Mouse (Mus musculus) midbrain, embryonic 11.5 days (tissue): ENCODE data around the gene Tnrc18. TPM values are rescaled to one million over a fixed set of nuclear protein-coding genes. Genes with fewer than 3 reads are reported as not detected.

Source experiments
- ATAC-seq: fragments of 200-750 bp; cut with Nextera tagmentation; 2 replicates; pipeline ENCODE4 v1.8.0; 2017; ENCODE audit warnings: moderate TSS enrichment, moderate library complexity; ENCODE audit not compliant: low FRiP score
- DNase-seq: peaks from one replicate; pipeline ENCODE4 v3.0.0; 2015; ENCODE audit warnings: low spot score; ENCODE audit errors: missing footprints
- H3K27ac ChIP-seq: fragments of 300-500 bp; sonication (generic); 2 replicates; pipeline ENCODE4 v1.5.1; 2014; ENCODE audit warnings: low read depth, low read length
- H3K27me3 ChIP-seq: fragments of 300-500 bp; sonication (generic); 2 replicates; pipeline ENCODE4 v1.6.1; 2014; ENCODE audit warnings: mild to moderate bottlenecking, low read length, moderate library complexity, mixed read lengths; ENCODE audit not compliant: control insufficient read depth, insufficient read depth
- H3K36me3 ChIP-seq: fragments of 300-500 bp; sonication (generic); 2 replicates; pipeline ENCODE4 v1.6.1; 2014; ENCODE audit warnings: mild to moderate bottlenecking, low read length, moderate library complexity, mixed read lengths; ENCODE audit not compliant: control insufficient read depth, insufficient read depth
- H3K4me1 ChIP-seq: fragments of 300-500 bp; sonication (generic); 2 replicates; pipeline ENCODE4 v1.6.1; 2014; ENCODE audit warnings: low read length; ENCODE audit not compliant: control insufficient read depth, insufficient read depth
- H3K4me2 ChIP-seq: fragments of 300-500 bp; sonication (generic); 2 replicates; pipeline ENCODE4 v1.6.1; 2014; ENCODE audit warnings: mild to moderate bottlenecking, moderate library complexity
- H3K4me3 ChIP-seq: fragments of 300-500 bp; sonication (generic); 2 replicates; pipeline ENCODE4 v1.5.1; 2014; ENCODE audit warnings: low read depth, low read length
- H3K9ac ChIP-seq: fragments of 300-500 bp; sonication (generic); 2 replicates; pipeline ENCODE4 v1.6.1; 2014; ENCODE audit warnings: low read length
- H3K9me3 ChIP-seq: fragments of 300-500 bp; sonication (generic); 2 replicates; pipeline ENCODE4 v1.6.1; 2016; ENCODE audit warnings: low read length; ENCODE audit not compliant: control insufficient read depth
- WGBS: fragments of 180-500 bp; shearing (Covaris S2); extraction: QIAGEN DNeasy Blood & Tissue Kit; methylation state at CpG from one replicate; pipeline ENCODE4 v1.1.7; 2014; 5-methylcytosine and 5-hydroxymethylcytosine counted together
- polyA plus RNA-seq: library from polyadenylated mRNA; unstranded; fragments of >200 nt; fragmentation: Nextera tagmentation; extraction: Ambion mirVana; gene quantifications from 2 replicates; pipeline ENCODE4 v1.2.1, GENCODE M21; 2014

The Tnrc18 gene
- polyA plus RNA-seq, 1 experiment from 2014 or later = 27.4 TPM

DNA sequence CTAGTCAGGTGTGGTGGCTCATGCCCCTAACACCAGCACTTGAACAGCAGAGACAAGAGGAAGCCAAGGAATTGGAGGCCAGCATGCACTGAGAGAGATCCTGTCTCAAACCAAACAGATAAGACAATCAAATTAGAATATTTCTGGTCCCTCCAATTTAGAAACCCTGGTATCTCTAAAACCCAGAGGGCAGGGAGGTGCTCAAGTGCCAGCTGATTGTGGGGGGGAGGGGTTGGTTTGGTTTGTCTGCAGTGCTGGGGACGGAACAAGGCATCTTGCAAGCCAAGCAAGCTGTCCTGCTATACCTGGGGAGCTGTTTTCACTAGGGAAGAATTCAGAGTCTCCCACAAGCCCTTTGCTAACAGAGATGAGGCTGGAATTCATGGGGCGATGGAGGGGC, 15.5 kb downstream of the Tnrc18 start:
- Histone ChIP-seq H3K9ac (no peak overlapping the region; the same call in 1 of the 2 replicates), H3K36me3 (peaks cover 3% of the 10 kb centered on the region; the same call in 1 of the 2 replicates)

DNA sequence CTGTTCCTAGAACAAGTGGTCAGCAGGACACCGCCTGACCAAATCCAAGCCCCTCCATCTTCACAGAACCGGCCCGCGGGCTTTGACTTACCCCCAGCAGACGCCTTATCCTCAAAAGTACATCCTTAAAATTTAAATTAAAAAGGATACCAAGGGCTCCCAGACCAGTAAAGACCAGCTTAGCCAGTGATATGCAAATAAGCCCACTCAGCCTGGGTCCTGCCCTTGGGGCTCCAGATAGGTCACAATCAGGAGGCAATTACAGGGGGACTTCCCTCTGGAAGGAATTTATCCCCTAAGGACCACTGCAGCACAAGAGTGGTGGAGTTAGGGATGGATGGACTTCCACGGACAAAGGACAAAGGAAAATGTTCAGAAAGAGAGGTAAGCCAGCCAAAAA, 16.8 kb downstream of the Tnrc18 start:
- no peak overlapping the region for H3K4me3 ChIP-seq
- peak overlapping the region; percentile 7; the same call in 1 of the 2 replicates for H3K4me2 ChIP-seq
- no peak for ATAC-seq

More for the DNA sequence above, 15.5 kb downstream of the Tnrc18 start:
- H3K4me2 ChIP-seq = no peak overlapping the region
- DNase-seq = no peak
- no peaks in the 10 kb centered on the region for H3K27me3 ChIP-seq
- H3K27ac ChIP-seq = no peak overlapping the region
- no peaks in the 10 kb centered on the region for H3K9me3 ChIP-seq
- 56% methylated on average over 2 of the region's 2 CpGs for WGBS
- ATAC-seq = no peak
- peaks cover 40% of the 10 kb centered on the region for H3K4me1 ChIP-seq
- H3K4me3 ChIP-seq = no peak overlapping the region

DNA sequence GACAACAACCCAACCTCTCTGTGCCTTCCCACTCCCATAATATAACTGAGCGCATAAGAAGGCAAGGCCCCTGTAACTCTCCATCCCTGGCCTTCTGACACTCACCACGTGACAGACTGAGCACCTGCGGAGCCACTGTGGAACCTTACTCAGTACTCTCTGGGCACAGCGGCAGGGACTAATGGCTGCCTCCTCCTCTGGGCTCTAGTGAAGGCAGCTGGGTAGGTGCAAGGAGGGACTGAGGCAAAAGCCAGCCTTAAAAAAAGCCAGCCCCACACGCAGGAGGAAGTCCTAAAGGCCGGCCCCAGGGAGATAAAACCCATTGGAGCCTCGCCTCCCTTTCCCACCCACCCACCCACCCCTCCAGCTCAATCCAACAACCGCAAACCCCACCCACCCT, 17.3 kb downstream of the Tnrc18 start:
- Histone ChIP-seq H3K27ac (no peak overlapping the region), H3K9me3 (no peaks in the 10 kb centered on the region), H3K9ac (no peak overlapping the region), H3K4me2 (no peak overlapping the region), H3K27me3 (no peaks in the 10 kb centered on the region), H3K4me3 (no peak overlapping the region), H3K4me1 (peaks cover 42% of the 10 kb centered on the region), H3K36me3 (peaks cover 3% of the 10 kb centered on the region; the same call in 1 of the 2 replicates)
- DNase-seq = no peak
- 24% methylated on average over 8 of the region's 8 CpGs for WGBS
- ATAC-seq = peak; percentile 52; the same call in 1 of the 2 replicates

More for the DNA sequence above, 16.8 kb downstream of the Tnrc18 start:
- H3K27me3 ChIP-seq = no peaks in the 10 kb centered on the region
- H3K4me1 ChIP-seq = peaks cover 40% of the 10 kb centered on the region
- no peaks in the 10 kb centered on the region for H3K9me3 ChIP-seq
- no peak for DNase-seq
- no peak overlapping the region for H3K9ac ChIP-seq
- H3K36me3 ChIP-seq = peaks cover 3% of the 10 kb centered on the region; the same call in 1 of the 2 replicates
- 7% methylated on average over 6 of the region's 6 CpGs for WGBS
- H3K27ac ChIP-seq = no peak overlapping the region

DNA sequence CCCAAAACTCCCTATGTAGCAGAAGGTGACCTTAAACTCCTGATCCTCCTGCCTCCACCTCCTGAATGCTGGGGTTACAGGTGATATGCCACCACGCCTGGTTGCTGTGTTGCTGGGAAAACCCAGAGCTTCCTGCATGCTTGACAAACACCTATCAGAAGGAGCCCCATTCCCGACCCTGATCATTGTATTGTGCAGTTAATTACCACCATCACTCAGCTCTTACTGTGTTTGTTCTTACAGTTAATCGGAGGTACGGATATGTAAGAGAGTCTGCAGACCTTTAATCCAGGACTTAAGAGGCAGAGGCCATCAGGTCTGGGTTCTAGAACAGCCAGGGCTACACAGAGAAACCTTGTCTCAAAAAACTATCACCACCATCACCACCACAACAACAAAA, 18.2 kb downstream of the Tnrc18 start:
- no peak overlapping the region for H3K9ac ChIP-seq
- H3K4me1 ChIP-seq = peaks cover 39% of the 10 kb centered on the region
- no peak overlapping the region for H3K4me3 ChIP-seq
- DNase-seq (no peak), ATAC-seq (no peak)
- H3K36me3 ChIP-seq = peaks cover 3% of the 10 kb centered on the region; the same call in 1 of the 2 replicates
- H3K4me2 ChIP-seq = no peak overlapping the region
- H3K27me3 ChIP-seq = no peaks in the 10 kb centered on the region
- WGBS = 81% methylated on average over 4 of the region's 4 CpGs
- no peaks in the 10 kb centered on the region for H3K9me3 ChIP-seq
- no peak overlapping the region for H3K27ac ChIP-seq

DNA sequence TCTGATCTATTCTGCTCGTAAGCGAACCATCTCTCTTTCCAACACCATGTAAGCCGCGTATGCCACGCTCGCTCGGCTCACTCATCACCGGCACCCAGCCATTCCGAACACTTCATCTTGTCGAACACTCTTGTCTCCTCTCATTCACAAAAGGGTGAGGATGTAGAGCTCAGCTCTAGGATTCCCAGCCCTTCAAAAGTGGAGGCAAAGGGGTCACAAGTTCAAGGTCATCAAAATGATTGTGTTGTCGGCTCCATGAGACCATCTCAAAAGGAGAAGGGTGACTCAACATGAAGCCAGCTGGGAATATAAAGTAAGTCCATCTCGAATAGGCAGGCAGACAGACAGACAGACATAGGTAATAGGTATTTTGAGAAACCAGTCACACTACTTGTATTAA, 19.3 kb downstream of the Tnrc18 start:
- Histone ChIP-seq H3K4me3 (no peak overlapping the region), H3K4me1 (peaks cover 36% of the 10 kb centered on the region), H3K9me3 (no peaks in the 10 kb centered on the region), H3K4me2 (no peak overlapping the region), H3K27me3 (no peaks in the 10 kb centered on the region), H3K27ac (no peak overlapping the region), H3K36me3 (peaks cover 4% of the 10 kb centered on the region; the same call in 1 of the 2 replicates), H3K9ac (no peak overlapping the region)
- ATAC-seq (no peak), DNase-seq (no peak)
- WGBS = 93% methylated on average over 12 of the region's 12 CpGs

DNA sequence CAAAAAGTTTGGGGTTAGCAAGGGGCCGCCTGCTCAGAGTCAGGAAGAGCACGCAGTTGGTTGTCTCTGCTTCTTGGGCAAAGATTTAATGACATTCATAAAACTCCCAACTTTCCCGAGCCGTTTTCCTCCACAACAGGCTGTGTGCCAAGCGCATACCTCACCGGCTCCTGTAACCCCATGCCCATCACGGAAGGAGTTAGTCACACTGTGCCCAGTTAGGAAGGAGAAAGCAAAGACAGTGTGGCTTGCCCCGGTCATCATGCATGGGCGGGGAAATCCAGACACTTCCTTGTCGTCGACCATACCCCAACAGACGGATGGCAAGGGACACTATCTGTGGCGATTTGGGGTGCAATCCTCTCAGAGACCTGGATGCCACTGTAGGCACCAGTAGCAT, 19.8 kb downstream of the Tnrc18 start:
- Histone ChIP-seq H3K4me3 (no peak overlapping the region), H3K36me3 (peaks cover 5% of the 10 kb centered on the region; the same call in 1 of the 2 replicates), H3K4me1 (peaks cover 37% of the 10 kb centered on the region), H3K9me3 (no peaks in the 10 kb centered on the region), H3K9ac (no peak overlapping the region), H3K27ac (no peak overlapping the region), H3K4me2 (no peak overlapping the region), H3K27me3 (no peaks in the 10 kb centered on the region)
- 90% methylated on average over 13 of the region's 13 CpGs for WGBS
- no peak for ATAC-seq
- DNase-seq = no peak

DNA sequence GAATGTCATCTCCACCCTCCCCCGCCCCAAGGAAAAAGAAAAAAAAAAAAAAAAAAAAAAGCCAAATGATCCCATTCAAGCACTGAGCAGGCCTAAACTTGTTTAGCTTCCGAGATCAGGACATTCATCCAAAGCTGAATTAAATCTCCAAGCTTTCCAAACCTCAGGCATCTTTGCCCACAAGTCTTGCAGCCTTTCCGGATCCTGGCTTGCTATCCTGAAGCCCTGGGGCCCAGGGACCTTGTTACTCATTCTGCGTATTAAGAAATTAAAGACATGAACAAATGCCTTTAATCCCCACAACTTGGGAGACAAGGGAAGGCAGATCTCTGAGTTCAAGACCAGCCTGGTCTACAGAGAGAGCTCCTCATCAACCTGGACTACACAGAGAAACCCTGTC, 20.5 kb downstream of the Tnrc18 start:
- H3K4me2 ChIP-seq = no peak overlapping the region
- ATAC-seq = no peak
- DNase-seq = no peak
- H3K4me1 ChIP-seq = peaks cover 31% of the 10 kb centered on the region
- H3K4me3 ChIP-seq = no peak overlapping the region
- no peak overlapping the region for H3K27ac ChIP-seq
- WGBS = 88% methylated on average over 4 of the region's 4 CpGs
- H3K27me3 ChIP-seq = no peaks in the 10 kb centered on the region
- no peaks in the 10 kb centered on the region for H3K9me3 ChIP-seq
- no peak overlapping the region for H3K9ac ChIP-seq
- peaks cover 5% of the 10 kb centered on the region; the same call in 1 of the 2 replicates for H3K36me3 ChIP-seq

DNA sequence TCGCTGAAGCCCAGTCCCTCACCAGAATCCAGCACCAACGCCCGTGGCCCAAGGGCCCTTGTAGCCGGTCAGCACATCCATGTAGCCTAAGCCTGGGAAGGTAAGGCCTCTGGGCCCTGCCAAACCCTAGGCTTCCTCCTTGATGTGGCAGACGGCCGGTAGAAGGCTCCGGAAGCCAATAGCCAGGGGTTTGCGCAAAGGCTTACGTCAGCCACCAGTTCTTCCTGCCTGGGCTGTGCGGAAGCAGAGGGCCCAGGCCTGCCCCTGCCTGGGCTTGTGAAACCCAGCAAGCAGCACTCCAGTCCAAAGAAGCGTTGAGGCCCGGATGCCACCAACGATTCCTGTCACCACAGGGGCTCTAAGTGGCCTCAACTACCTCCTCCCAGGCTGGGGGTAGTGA, 22.9 kb downstream of the Tnrc18 start:
- H3K9me3 ChIP-seq = no peaks in the 10 kb centered on the region
- ATAC-seq (no peak), DNase-seq (no peak)
- H3K4me1 ChIP-seq = peaks cover 9% of the 10 kb centered on the region
- H3K4me2 ChIP-seq = no peak overlapping the region
- H3K36me3 ChIP-seq = peaks cover 9% of the 10 kb centered on the region
- no peak overlapping the region for H3K4me3 ChIP-seq
- H3K27ac ChIP-seq = no peak overlapping the region
- no peak overlapping the region for H3K9ac ChIP-seq
- H3K27me3 ChIP-seq = no peaks in the 10 kb centered on the region
- 87% methylated on average over 13 of the region's 13 CpGs for WGBS

DNA sequence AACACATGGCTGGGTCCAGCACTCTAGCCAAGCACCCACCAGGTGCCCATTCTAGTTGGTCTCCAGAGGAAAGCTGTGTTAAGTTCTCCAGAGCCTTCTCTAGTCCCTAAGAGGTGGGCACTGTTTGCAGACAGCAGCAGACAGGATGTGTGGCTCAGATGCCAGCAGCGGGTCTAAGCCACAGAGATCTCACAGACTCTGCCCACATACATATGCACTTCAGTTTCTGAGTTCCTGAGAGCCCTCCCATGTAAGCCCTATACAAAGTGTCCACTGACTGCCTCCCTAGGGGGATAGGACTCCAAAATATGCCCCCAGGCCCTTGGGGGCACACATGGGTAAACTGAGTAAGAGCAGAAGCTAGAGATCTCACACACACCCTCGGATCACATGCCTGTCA, 23.3 kb downstream of the Tnrc18 start:
- DNase-seq (no peak), ATAC-seq (no peak)
- Histone ChIP-seq H3K27ac (no peak overlapping the region), H3K9ac (no peak overlapping the region), H3K4me1 (peaks cover 9% of the 10 kb centered on the region), H3K4me3 (no peak overlapping the region), H3K36me3 (peaks cover 13% of the 10 kb centered on the region), H3K9me3 (no peaks in the 10 kb centered on the region), H3K27me3 (no peaks in the 10 kb centered on the region), H3K4me2 (no peak overlapping the region)
- 83% methylated on average over 2 of the region's 2 CpGs for WGBS
